Mouse (Mus musculus) heart, embryonic 10.5 days (tissue): ENCODE data around the gene Gm10447. TPM values are rescaled to one million over a fixed set of nuclear protein-coding genes. Genes with fewer than 3 reads are reported as not detected.
"Not testable (repeated sequence)": the region's sequence is repeated elsewhere in the genome, so short reads cannot be mapped to it uniquely, and the experiment has no call there.

ENCODE experiments used
- DNase-seq: peaks from one replicate; pipeline ENCODE4 v3.0.0-alpha.2; 2017; ENCODE audit warnings: low spot score
- H3K27ac ChIP-seq: fragments of 300-500 bp; sonication (generic); 2 replicates; pipeline ENCODE4 v1.5.1; 2016; ENCODE audit warnings: mild to moderate bottlenecking
- H3K27me3 ChIP-seq: fragments of 300-500 bp; sonication (generic); 2 replicates; pipeline ENCODE4 v1.6.1; 2016; ENCODE audit warnings: mild to moderate bottlenecking; ENCODE audit not compliant: poor library complexity, insufficient read depth, severe bottlenecking
- H3K36me3 ChIP-seq: fragments of 300-500 bp; sonication (generic); 2 replicates; pipeline ENCODE4 v1.6.1; 2016; ENCODE audit warnings: mild to moderate bottlenecking, moderate library complexity
- H3K4me1 ChIP-seq: fragments of 300-500 bp; sonication (generic); 2 replicates; pipeline ENCODE4 v1.6.1; 2016; ENCODE audit warnings: mild to moderate bottlenecking
- H3K4me3 ChIP-seq: fragments of 300-500 bp; sonication (generic); 2 replicates; pipeline ENCODE4 v1.5.1; 2016; ENCODE audit warnings: mild to moderate bottlenecking, moderate library complexity
- H3K9me3 ChIP-seq: fragments of 300-500 bp; sonication (generic); 2 replicates; pipeline ENCODE4 v1.6.1; 2016; ENCODE audit warnings: mild to moderate bottlenecking, moderate library complexity
- WGBS: fragments of 180-500 bp; shearing (Covaris S2); methylation state at CpG from one replicate; pipeline ENCODE4 v1.1.7; 2016; 5-methylcytosine and 5-hydroxymethylcytosine counted together
- polyA plus RNA-seq: library from polyadenylated mRNA; unstranded; fragments of >200 nt; fragmentation: Nextera tagmentation; extraction: Ambion mirVana; gene quantifications from 2 replicates; pipeline ENCODE4 v1.2.1, GENCODE M21; 2016

Gm10447 gene
- polyA plus RNA-seq, 1 experiment from 2014 or later: 0.16 TPM

GRCm38 (mm10) chr11:53429182-53429581 is 27.7 kb downstream of the Gm10447 start:
- DNase-seq: no peak
- H3K36me3 ChIP-seq: peaks cover 16% of the 10 kb centered on the region
- H3K4me1 ChIP-seq: peaks cover 32% of the 10 kb centered on the region
- no peak overlapping the region for H3K27ac ChIP-seq
- H3K27me3 ChIP-seq: no peaks in the 10 kb centered on the region
- no peaks in the 10 kb centered on the region for H3K9me3 ChIP-seq
- H3K4me3 ChIP-seq: peak overlapping the region; percentile 88; the same call in 1 of the 2 replicates

DNA sequence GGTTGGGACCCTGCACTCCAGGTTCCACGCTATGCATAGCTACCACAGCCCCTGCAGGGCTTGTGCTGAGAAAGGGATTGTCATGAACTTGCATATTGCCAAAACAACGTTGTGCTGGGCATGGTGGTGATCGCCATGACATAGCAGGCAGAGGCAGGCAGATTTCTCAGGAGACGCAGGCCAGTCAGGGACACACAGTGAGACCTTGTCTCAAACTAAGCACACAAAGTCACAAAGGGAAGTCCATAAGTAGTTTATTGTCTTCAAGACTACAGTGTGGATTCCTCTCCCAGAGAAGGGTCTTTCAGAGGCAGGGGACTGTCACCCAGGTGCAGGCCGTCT is 28.2 kb downstream of the Gm10447 start:
- DNase-seq: no peak
- 94% methylated on average over 5 of the region's 5 CpGs for WGBS

DNA sequence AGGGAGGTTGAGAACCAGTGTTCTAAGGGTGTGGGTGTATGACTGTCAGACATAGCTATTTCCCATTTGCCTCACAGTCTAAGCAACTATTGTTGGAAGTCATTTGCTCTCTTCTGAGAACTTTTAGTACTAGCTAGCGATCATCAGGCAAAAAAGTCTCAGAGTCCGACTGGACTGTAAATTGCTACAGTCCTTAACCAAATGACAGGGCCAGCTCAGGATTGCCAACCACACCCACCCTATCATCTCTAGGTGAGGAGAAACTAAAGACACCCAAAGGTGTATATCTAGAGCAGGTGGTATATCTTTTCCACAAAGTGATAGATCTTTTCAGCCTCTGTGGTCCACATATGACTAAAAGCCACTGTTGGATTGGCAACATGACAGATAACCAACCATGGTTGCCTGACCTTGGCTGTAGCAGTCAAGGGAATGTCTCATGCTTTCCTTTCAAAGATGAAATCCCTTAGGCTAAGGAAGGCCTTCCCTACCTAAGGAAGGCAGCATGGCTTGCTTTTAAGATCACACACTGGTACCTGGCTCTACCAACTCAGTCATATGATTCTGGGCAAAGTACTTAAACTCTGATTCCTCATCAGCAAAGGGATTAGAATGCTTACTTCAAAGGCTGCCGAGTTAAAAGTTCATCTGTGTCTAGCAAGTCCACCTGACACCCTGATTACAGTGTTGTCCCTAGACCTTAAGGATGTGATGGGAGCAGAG is 28.8 kb downstream of the Gm10447 start:
- DNase-seq: no peak
- Histone ChIP-seq H3K4me1 (peaks cover 32% of the 10 kb centered on the region), H3K36me3 (peaks cover 16% of the 10 kb centered on the region), H3K4me3 (no peak overlapping the region), H3K9me3 (no peaks in the 10 kb centered on the region), H3K27me3 (no peaks in the 10 kb centered on the region), H3K27ac (no peak overlapping the region)
- 91% methylated on average over 3 of the region's 3 CpGs for WGBS

More for the DNA sequence above, 28.2 kb downstream of the Gm10447 start:
- no peaks in the 10 kb centered on the region for H3K27me3 ChIP-seq
- no peak overlapping the region for H3K27ac ChIP-seq
- H3K9me3 ChIP-seq: no peaks in the 10 kb centered on the region
- peaks cover 16% of the 10 kb centered on the region for H3K36me3 ChIP-seq
- H3K4me3 ChIP-seq: no peak overlapping the region
- H3K4me1 ChIP-seq: peaks cover 32% of the 10 kb centered on the region

GRCm38 (mm10) chr11:53426914-53427313 is 30.0 kb downstream of the Gm10447 start:
- Histone ChIP-seq H3K27ac (0 out of 2 replicates have a peak overlapping the region, but pooled peaks have one; percentile 36), H3K4me1 (peaks cover 38% of the 10 kb centered on the region), H3K36me3 (peaks cover 16% of the 10 kb centered on the region)
- WGBS: 47% methylated on average over 3 of the region's 3 CpGs
- H3K27me3 ChIP-seq, DNase-seq, H3K4me3 ChIP-seq, H3K9me3 ChIP-seq: not testable (repeated sequence)

GRCm38 (mm10) chr11:53425711-53426255 is 31.1 kb downstream of the Gm10447 start:
- DNase-seq: no peak
- Histone ChIP-seq H3K27me3 (no peaks in the 10 kb centered on the region), H3K4me3 (no peak overlapping the region), H3K9me3 (no peaks in the 10 kb centered on the region), H3K27ac (0 out of 2 replicates have a peak overlapping the region, but pooled peaks have one; percentile 42), H3K4me1 (peaks cover 31% of the 10 kb centered on the region), H3K36me3 (peaks cover 21% of the 10 kb centered on the region)
- 81% methylated on average over 6 of the region's 6 CpGs for WGBS

- no peak for DNase-seq
- H3K27me3 ChIP-seq: no peaks in the 10 kb centered on the region
- 0 out of 2 replicates have a peak overlapping the region, but pooled peaks have one; percentile 42 for H3K27ac ChIP-seq
- H3K36me3 ChIP-seq: peaks cover 23% of the 10 kb centered on the region
- no peaks in the 10 kb centered on the region for H3K9me3 ChIP-seq
- 48% methylated on average over 3 of the region's 3 CpGs for WGBS
- no peak overlapping the region for H3K4me3 ChIP-seq
- H3K4me1 ChIP-seq: peaks cover 31% of the 10 kb centered on the region
Measured at GRCm38 (mm10) chr11:53425251-53425650, 31.7 kb downstream of the Gm10447 start.

DNA sequence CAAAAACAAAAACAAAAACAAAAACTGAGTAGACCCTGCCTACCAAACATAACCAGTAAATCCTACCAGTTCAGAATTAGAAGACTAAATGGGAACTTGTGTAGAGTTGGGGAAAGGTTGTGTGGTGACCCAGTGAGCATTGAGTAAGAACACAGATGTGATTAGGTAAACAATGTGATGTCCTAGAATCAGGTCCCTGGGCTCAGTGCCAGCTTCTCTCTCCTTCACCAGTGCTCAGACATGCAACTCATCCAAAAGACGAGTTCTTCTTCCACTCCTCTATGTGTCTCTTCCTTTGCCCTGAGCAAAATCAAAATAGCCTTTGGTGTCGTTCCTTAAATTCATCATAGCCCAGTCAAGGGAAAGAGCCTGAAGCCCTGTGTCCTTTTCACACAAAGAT is 32.1 kb downstream of the Gm10447 start:
- H3K27me3 ChIP-seq: no peaks in the 10 kb centered on the region

DNA sequence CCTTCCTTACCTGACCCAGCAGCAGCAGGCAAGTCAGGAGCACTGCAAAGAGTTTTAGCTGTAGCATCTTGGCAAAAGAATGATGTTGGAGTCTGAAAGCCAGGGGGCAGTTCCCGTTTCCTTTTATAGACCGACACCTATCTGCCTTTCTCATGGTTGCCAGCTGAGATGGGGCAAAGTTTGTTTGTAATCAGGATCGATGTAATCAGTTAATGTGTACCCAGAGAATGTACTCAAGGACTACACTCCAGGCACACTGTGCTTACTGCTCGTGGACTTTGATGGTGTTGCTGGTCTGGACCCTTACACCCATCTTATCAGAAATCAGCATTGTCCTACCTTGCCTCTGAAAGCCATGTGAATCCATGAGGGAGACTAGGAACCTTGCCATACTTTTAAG is 33.9 kb downstream of the Gm10447 start, which contains the start of gene Leap2:
Gene Leap2 (minus strand): TSS at position 135 of the 400 bp plus-strand sequence.
- DNase-seq: no peak
- no peaks in the 10 kb centered on the region for H3K27me3 ChIP-seq
- WGBS: 85% methylated on average over 4 of the region's 4 CpGs
- peaks cover 26% of the 10 kb centered on the region for H3K4me1 ChIP-seq
- no peak within 1 kb of the TSS for H3K4me3 ChIP-seq
- H3K9me3 ChIP-seq: no peaks in the 10 kb centered on the region
- H3K27ac ChIP-seq: no peak within 1 kb of the TSS
- peaks cover 30% of the 10 kb centered on the region for H3K36me3 ChIP-seq

More for the DNA sequence above, 32.1 kb downstream of the Gm10447 start:
- H3K27ac ChIP-seq: no peak overlapping the region
- WGBS: 69% methylated on average over 2 of the region's 2 CpGs
- H3K4me3 ChIP-seq: no peak overlapping the region
- peaks cover 27% of the 10 kb centered on the region for H3K36me3 ChIP-seq
- no peaks in the 10 kb centered on the region for H3K9me3 ChIP-seq
- peaks cover 31% of the 10 kb centered on the region for H3K4me1 ChIP-seq
- DNase-seq: no peak

- Histone ChIP-seq H3K4me3 (no peak overlapping the region), H3K27me3 (no peaks in the 10 kb centered on the region), H3K36me3 (peaks cover 76% of the 10 kb centered on the region), H3K27ac (no peak overlapping the region), H3K4me1 (peaks cover 6% of the 10 kb centered on the region; the same call in 1 of the 2 replicates), H3K9me3 (no peaks in the 10 kb centered on the region)
- no peak for DNase-seq
Measured at GRCm38 (mm10) chr11:53418048-53418447, 38.9 kb downstream of the Gm10447 start.

DNA sequence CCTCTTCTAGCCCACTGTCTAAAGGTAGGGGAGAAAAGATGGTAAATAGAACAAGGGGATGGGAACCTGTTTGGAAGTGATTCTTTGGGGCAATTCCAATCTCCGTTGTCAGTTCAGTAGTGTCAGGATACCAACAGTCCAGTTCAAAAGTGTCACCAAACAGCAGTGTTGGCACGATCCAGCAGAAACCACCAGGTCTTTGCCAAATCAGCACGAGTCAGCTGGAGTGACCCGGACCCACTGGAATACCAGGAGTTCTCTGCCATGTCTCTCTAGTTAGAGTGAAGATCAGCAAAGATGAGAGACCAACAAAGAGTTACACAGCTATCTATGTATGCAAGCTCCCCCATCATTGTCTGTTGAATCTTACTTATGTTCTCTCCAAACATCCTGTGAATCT is 43.0 kb downstream of the Gm10447 start:
- 93% methylated on average over 4 of the region's 4 CpGs for WGBS
- no peaks in the 10 kb centered on the region for H3K4me1 ChIP-seq
- peaks cover 95% of the 10 kb centered on the region for H3K36me3 ChIP-seq
- no peak overlapping the region for H3K27ac ChIP-seq
- no peaks in the 10 kb centered on the region for H3K9me3 ChIP-seq
- DNase-seq: no peak
- H3K4me3 ChIP-seq: no peak overlapping the region
- H3K27me3 ChIP-seq: no peaks in the 10 kb centered on the region

GRCm38 (mm10) chr11:53411738-53412137 is 45.2 kb downstream of the Gm10447 start:
- DNase-seq: no peak
- H3K27ac ChIP-seq: no peak overlapping the region

More at GRCm38 (mm10) chr11:53411738-53412137, 45.2 kb downstream of the Gm10447 start:
- peaks cover 94% of the 10 kb centered on the region for H3K36me3 ChIP-seq
- no peaks in the 10 kb centered on the region for H3K27me3 ChIP-seq
- no peaks in the 10 kb centered on the region for H3K9me3 ChIP-seq
- H3K4me1 ChIP-seq: no peaks in the 10 kb centered on the region
- no peak overlapping the region for H3K4me3 ChIP-seq
